Mouse (Mus musculus) lung, postnatal 36 days (tissue): ENCODE measurements at regions not wholly inside any gene's neighbourhood (a gene's known extent, or its start where the extent isn't known, plus 50 kb on each side); places are given as distances from the start of the nearest gene placed in this dataset.
"Not testable (repeated sequence)": the region's sequence is repeated elsewhere in the genome, so short reads cannot be mapped to it uniquely, and the experiment has no call there.

Experiments
- DNase-seq: peaks from one replicate; pipeline ENCODE4 v3.0.0; 2022; ENCODE audit warnings: mixed read lengths

DNA sequence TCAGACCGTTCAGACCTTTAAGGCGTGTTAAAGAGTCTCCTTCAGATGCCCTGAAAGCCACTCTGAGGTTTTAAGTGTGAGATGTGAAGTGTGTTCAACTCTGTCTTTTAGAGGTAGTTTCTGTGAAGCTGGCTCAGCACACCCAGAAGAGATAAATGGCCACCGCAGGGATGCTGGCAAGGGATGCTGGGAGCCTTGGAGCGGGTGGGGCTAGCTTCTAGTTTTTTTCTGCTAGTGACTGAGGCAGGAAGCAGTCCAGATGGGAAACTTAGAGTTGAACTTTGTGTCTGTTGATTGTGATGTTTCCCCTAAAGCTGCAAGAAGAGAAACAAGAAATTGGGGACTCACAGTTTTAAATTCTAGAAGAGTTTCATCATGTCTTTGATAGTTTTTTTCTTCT lies 143.5 kb downstream of the Cdca7 start:
- peak; percentile 5 for DNase-seq

GRCm38 (mm10) chr2:72620182-72620652 lies 144.3 kb downstream of the Cdca7 start:
- peak; percentile 10 for DNase-seq

DNA sequence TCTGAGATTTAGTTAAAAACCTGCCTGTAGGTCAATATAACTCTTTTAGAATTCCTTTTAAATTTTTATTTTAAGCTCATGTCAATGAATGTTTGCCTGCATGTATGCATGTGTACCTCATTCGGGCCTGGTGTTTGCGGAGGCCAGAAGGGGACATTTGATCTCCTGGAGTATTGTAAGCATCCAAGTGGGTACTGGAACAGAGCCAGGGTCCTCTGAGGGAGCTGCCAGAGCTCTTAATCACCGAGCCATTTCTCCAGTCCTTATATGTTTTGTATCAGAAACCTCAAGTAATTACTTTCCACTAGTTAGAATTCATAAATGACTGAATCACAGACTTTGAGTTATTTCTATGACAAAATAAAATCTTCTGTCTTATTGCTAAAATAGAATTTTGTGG lies 152.0 kb downstream of the Cdca7 start:
- peak; percentile 28 for DNase-seq

- DNase-seq, result no peak
Observed at GRCm38 (mm10) chr2:72628626-72629470, 152.9 kb downstream of the Cdca7 start.

GRCm38 (mm10) chr2:72629691-72630461 lies 153.9 kb downstream of the Cdca7 start:
- DNase-seq, result no peak

DNA sequence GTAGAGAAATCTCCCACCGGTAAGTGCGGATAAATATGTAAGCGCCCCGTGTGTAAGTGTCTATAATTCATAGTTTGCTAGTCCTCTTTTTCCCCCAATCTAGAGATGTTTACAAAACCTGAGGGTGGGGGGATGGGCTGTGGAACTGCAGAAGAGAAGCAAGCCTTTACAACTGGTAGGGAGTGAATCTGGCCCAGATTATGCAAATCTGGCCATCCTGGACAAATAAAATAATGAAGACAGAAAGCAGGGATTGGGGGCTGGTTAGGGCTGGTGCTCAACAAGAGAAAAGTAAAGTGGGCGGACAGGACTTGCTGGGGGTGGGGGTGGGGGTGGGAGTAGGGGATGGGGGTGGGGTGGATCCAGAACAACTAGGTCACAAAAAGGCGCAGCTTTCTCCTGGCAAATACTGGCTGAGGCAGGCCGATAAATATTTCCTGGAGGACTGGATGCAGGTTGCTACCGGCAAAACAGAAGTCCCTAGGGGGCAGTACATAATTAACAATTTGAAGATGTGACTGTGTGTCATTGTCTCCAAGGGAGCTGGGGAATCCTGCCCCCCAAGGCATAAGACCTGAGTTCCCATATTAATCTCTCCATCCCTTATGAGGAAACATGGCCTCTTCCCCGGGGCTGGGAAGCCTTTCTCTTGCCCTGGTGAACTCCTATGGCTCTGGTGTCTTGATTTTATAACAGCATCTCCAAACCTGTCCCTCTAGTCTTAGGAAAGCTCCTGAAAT lies 162.1 kb downstream of the Cdca7 start:
- no peak for DNase-seq

- DNase-seq, result no peak
Observed at GRCm38 (mm10) chr2:72639022-72639421, 163.1 kb downstream of the Cdca7 start.

DNA sequence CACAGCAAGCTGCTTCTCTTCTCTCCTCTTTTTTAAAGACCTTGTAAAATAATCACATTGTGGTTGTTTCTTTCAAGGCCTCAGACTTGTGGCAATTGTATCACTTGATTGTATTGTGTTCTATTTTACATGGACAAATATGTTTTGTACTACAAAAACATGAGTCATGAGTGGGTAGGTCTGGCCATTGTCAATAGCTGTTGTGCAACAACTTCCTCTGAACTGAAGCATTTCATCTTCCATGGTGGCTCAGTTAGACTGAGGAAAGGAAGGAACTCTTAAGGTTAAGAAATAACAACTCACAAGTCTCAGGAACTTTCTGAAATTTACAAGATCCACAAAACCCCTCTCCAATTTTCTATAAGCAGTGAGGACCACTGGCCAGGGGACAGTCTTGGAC lies 165.3 kb downstream of the Cdca7 start:
- no peak for DNase-seq

DNA sequence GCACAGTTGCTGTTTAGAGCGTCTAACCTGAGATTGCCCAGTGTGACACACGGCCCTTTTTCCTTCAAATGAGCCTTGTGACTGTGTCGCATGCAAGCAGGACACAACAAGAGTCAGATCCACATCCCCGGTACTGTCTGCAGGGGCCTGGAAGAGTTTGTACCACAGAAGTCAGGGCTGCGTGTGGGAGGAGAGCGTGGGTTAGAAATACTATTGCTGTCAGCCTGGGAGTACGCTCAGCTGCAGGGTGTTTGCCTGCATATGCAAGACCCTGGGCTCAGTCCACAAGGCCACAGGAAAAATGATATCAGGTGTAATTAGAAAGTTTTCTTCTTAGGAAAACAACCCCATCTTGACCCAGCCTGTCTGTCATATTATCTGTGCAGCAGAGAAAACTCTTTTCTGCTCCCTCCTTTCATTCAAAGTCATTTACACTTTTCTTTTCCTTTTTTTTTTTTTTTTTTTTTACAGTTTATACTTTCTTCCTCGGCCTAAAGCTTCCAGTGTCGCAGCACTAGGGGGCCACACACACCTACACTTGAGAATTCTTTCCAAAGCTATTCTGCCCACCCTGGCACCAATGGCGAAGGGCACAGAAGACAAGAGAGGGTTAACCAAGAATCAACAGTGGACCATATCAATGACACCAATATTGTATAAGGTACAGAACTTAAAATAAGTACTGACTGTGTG lies 168.3 kb downstream of the Cdca7 start:
- no peak for DNase-seq

GRCm38 (mm10) chr2:72647642-72648041 lies 171.7 kb downstream of the Cdca7 start:
- no peak for DNase-seq

- no peak for DNase-seq
Observed at GRCm38 (mm10) chr2:72648294-72648693, 172.3 kb downstream of the Cdca7 start.

- DNase-seq, result peak; percentile 8
Observed at GRCm38 (mm10) chr2:72655864-72656263, 179.9 kb downstream of the Cdca7 start.

- DNase-seq, result no peak
Observed at GRCm38 (mm10) chr2:72657101-72657920, 181.4 kb downstream of the Cdca7 start.

DNA sequence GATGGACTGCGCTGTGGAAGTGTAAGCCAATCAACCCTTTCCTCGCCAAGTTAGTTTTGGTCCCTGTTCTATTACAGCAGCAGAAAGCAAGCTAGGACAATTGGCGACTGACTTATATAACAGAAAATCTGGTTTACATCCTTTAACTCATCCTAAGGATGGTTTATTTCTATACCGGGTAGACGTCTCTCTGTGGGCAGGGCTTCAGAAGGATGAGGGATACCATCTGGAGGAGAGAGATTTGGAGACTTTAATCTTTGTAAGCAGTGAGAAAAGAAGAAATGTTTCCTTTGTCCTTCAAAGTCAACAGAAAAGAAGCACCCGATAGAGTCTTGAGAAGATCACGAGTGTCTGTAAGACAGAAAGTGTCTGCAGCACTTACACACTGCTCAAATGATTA lies 186.4 kb downstream of the Cdca7 start:
- DNase-seq, result no peak

DNA sequence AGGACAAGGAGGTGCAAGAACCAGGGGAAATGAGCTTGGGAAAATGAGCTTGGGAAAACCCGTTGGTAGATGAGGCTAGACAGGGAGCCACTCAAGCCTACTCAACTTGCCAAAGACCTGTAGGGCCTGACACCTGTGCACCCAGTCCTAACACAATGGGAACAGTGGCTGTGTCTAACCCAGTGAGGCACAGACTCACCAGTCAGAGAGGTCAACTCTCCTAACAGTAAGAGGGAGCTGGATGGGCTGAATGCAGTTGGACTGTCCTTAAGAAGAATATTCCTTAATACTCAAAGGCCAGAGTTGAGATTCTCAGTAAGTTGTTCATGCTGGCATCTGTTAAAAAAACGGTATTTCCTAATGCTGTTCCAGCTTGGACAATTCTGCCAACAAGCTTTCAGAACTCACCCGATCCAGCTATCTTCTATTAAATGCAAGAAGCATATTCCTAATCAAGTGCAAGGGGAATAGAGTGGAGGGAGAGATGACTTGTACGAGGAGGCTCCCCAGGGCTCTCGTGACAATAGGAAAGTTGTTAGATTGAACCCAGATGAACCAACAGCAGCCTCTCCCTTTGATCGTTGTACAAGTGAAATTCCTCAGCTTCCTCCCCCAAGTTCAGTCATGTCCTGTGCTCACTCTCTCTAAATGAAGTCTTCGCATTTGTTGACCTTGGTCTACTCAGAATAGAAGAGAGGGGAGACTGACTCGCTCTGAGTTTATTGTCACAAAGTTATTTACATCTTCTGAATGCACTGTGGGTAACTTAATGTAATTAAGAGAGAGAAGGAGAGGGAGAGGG lies 187.2 kb downstream of the Cdca7 start:
- no peak for DNase-seq

- not testable (repeated sequence) for DNase-seq
Observed at GRCm38 (mm10) chr2:72667396-72667795, 191.4 kb downstream of the Cdca7 start.

GRCm38 (mm10) chr2:72672908-72673901 lies 197.2 kb downstream of the Cdca7 start:
- no peak for DNase-seq

DNA sequence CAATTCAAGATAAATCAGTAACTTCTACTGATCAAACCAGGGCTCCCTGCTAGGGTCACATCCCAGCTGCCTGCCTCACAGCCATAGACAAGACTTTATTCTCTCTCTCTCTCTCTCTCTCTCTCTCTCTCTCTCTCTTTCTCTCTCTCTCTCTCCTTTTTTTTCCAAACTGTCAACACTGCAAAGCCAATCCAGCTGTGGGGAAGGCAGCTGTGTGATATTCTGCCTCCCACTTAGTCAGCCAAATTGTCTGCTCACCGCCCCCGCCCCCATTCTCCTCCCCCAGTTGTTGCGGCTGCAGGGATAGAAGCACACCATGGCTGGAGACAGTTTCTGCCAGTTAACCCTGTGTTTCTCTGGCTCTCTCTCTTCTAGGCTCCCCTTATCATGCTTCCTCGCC lies 198.3 kb downstream of the Cdca7 start:
- peak; percentile 22 for DNase-seq

DNA sequence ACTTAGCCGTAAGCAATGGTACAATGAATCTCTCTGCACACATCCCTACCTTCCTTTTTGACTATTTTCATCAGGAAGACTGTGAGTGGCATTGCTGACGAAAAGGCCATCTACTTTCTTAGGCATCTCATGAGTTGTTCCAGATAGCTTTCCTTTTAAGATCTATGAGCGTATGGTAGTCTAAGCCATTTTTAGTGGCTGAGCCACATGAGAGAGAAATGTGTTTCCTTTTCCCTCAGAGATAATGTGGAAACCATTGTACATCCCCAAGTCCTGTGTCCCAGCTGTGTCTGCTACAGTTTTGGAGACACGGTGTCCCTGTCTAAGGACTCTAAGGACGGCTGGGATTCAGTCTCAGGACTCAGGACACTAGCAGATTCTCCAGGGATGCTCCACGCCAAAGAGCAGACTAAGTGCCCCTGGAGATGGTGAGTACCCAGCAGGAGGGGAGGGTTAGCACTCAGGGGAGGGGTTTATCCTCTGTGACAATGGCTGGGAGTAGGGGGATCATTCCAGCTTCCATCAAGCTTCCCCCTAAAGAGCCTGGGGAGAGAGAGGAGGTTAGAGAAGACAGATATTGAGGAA lies 199.0 kb downstream of the Cdca7 start:
- no peak for DNase-seq
